Mouse (Mus musculus): ENCODE measurements around the gene Clstn2.

Clstn2 gene

DNA sequence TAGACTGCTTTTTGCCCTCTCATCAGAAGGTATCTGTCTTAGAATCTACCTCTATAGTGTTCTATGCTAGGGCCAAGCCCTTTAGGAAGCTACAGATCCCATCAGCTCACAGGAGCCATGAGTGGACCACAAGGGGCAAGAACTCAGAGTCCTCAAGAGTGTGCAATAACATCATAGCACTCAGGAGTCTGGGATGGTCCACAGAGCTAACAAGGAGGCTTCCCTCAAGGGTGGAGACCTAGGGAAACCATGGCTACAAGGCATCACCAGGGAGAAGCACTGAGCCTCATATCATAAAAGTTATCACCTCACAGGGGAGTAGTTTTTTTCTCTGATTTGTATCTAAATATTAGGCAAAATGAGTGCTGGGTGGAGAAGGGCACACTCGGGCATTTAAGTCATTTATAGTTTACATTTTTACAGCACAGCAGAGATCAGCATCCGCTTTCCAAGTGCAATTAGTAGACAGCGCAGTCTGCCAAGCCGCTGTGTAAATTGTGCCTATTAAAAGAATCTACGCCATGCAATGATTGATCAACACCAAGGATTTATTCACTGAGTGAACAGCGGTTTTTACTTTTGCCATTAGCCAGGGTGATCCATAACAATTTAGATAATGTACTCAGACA is 82.5 kb downstream of the Clstn2 start:
- in situ Hi-C loops (cut with MseI, MboI), result no loop called here

DNA sequence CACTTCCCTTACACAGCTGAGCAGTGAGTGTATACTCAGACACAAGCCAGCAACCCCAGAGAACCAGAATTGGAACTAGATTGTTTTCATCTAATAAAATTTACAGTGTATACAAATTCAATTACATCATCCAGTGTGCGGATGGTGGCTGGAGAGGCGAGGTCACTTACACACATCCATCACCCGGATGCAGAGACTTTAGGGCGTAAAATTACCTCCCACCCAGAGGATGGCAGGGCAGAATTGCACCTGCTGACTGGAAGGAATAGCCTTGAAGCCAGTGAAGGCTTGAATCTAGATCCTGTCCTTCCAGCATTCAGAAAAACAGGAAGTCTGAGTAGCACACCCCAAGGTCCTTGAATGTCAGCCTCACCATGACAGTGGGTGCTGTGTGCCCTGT is 113.7 kb downstream of the Clstn2 start:
- in situ Hi-C loops (cut with MseI, MboI), result no loop called here

GRCm38 (mm10) chr9:97891415-97891814 is 141.6 kb downstream of the Clstn2 start:
- in situ Hi-C loops (cut with MseI, MboI), result no loop called here

- in situ Hi-C loops (cut with MseI, MboI), result no loop called here
These were observed 149.6 kb downstream of the Clstn2 start for GRCm38 (mm10) chr9:97883336-97883735.

DNA sequence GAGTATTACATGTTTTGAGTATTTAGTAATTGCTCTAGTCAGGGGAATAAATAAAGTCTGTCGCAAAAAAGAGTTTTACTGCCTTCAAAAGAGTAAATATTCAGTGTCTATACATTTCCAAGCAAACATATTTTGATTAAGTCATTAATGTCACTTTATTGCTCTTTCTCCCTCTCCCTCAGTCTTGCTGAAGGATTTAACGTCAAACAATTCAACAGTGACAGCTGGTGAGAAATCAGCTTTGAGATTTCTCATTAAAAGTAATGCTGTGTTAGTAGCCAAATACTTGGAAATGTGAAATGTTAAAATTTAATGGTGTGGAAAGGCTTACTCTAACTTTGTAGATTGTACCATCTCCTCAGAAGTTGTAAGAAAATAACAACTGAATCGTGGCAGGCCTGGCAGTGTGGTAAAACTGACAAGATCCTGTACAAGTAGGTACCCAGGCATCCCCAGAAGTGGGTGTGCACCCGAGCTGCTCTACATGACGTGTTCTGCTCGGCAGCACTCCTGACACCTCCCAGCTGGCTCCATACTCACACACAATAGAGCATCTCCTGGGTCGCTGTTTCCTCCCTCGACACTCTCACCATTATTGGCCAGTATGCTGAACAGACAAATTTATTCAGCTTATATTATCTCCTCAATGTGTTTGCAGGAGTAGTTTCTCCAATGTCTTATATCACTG is 165.8 kb downstream of the Clstn2 start:
- in situ Hi-C loops (cut with MseI, MboI), result no loop called here

DNA sequence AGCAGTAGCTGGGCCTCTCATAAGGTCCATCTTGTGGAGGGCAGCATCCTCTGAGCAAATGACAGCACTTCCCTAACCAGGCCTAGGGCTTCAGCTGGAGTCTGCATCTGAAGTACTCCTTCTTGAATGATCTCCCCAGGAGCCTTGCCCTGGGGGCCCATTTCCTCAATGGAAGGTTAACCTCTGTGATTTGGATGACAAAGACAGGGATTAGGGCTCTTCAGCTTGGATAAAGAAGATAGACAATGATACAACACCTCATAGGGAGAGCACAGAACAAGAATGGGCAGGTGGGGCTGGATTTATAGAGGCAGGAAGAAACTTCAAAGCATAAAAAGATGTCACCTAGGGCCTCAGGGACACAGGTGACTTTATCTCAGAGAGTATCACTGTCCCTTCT is 180.1 kb downstream of the Clstn2 start:
- in situ Hi-C loops (cut with MseI, MboI), result no loop called here

GRCm38 (mm10) chr9:97847873-97848838 is 184.8 kb downstream of the Clstn2 start:
- in situ Hi-C loops (cut with MseI, MboI), result no loop called here

GRCm38 (mm10) chr9:97842054-97842453 is 190.9 kb downstream of the Clstn2 start:
- in situ Hi-C loops (cut with MseI, MboI), result no loop called here

GRCm38 (mm10) chr9:97831216-97831615 is 201.8 kb downstream of the Clstn2 start:
- in situ Hi-C loops (cut with MseI, MboI), result no loop called here

DNA sequence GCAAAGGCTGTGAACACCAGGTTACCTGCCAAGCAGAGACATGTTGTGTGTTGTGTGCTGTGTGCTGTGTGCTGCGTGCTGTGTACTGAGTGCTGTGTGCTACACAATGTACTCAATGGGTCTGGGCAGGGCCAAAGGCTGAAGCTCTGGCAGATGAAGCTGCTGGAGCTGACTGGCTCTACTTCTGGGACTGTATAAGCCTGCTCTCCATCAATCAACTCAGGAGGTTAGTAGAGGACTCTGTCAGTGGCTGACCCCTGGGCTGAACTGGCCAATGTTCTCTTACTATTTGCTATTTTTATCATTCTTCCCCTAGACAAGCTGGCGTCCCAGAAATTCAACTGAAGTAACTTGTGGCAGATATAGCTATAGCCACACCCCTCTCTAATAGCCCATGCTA is 203.1 kb downstream of the Clstn2 start:
- in situ Hi-C loops (cut with MseI, MboI), result no loop called here

GRCm38 (mm10) chr9:97827689-97828088 is 205.3 kb downstream of the Clstn2 start:
- in situ Hi-C loops (cut with MseI, MboI), result no loop called here

- in situ Hi-C loops (cut with MseI, MboI), result no loop called here
These were observed 206.7 kb downstream of the Clstn2 start for GRCm38 (mm10) chr9:97826077-97826947.

GRCm38 (mm10) chr9:97817116-97817515 is 215.9 kb downstream of the Clstn2 start:
- in situ Hi-C loops (cut with MseI, MboI), result no loop called here

GRCm38 (mm10) chr9:97816143-97816805 is 216.7 kb downstream of the Clstn2 start:
- in situ Hi-C loops (cut with MseI, MboI), result no loop called here

- in situ Hi-C loops (cut with MseI, MboI), result no loop called here
These were observed 219.8 kb downstream of the Clstn2 start for GRCm38 (mm10) chr9:97813157-97813556.

GRCm38 (mm10) chr9:97807031-97807430 is 225.9 kb downstream of the Clstn2 start:
- in situ Hi-C loops (cut with MseI, MboI), result no loop called here

DNA sequence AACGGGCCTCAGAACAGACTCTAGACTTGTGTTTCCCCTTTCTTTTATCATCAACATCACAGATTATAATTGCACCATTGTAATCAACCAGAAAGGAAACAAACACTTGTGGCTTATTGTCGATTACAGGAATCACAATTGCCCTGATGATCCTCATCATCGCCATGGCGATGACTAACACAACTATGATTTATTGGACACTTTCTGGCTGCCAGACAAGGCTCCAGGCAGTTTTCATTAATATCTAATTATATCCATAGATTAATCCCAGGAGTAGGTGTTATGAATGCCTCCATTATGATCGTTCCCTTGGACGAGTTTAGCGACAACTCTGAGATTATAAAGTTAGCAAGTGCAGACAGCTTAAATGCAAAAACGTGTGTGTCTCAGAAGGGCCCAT is 239.3 kb downstream of the Clstn2 start:
- in situ Hi-C loops (cut with MseI, MboI), result no loop called here

DNA sequence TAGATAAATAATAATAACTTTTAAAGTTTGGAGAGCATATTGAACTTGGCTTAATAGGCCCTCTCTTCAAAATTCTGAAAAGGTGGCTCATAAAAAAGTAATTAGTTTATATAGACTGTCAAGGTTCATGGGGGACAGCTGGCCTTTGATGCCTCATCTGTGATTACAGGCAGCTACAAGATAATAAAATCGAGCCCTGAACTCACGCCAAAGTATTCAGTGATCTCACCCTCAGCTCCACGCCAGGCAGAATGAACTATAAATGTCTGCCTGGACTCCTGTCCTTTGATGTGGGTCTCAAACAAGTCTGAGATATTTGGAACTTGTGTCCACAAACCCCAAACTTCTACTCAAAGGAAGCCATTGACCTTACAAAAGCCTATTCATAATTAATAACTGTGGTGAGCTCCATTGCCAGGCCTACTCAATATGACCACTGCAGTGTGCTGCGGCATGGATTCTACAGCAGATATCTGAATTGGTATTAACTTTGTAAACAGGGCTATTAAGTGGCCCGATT is 244.8 kb downstream of the Clstn2 start:
- in situ Hi-C loops (cut with MseI, MboI), result no loop called here

DNA sequence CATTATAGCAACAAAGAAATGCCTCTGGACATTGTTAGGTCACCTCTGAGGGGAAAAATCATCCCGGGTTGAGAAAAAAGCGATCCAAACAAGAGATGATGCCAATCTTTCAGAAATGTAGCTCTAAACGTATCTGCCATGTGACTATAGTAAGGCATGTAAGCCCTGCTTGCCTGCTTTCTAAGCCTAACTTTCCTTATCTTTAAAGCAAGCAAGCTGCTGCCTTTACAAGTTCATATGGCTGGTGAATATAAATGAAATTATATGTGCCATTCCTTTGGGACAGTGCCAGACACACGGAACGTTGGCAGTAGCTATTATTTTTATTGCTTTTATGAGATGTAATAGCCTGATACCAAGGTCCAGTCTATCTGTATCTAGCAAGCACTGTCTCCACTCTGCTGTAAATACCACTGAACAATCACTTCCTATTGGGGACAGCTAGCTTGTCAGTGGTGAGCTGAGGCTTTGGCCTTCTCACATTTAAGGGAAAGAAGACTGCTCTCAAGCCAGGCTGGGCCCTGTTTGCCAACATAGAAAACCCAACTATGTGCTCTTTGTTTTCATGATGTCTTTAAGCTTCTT is 252.9 kb downstream of the Clstn2 start:
- in situ Hi-C loops (cut with MseI, MboI), result no loop called here

- in situ Hi-C loops (cut with MseI, MboI), result no loop called here
These were observed 257.2 kb downstream of the Clstn2 start for GRCm38 (mm10) chr9:97775770-97776169.
